Mouse (Mus musculus) R1 (cell line): Measurements from ENCODE around the gene Tmem45a.

Experiments
- DNase-seq: peaks from one replicate; pipeline ENCODE4 v3.0.0-alpha.2; 2018; ENCODE audit warnings: low read depth, low spot score

Gene Tmem45a

DNA sequence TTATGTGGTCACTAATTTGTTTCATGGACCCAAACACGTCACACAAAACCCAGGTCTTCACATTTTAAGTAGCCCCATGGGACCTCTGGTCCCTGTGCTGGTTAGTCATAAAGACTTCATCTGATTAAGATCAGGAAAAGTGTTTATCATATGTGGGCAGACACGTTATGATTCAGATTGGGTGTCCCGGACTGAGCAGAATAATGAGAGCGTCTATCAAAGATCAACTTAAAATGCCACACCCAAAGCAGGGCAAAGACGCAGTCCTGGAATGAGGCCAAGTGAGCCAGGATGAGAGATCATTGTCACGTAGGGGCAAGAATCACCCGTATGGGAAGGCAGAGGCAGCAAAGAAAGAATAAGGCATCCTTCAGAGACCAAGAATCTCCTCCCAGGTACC lies 87.1 kb downstream of the Tmem45a start:
- DNase-seq, result no peak

DNA sequence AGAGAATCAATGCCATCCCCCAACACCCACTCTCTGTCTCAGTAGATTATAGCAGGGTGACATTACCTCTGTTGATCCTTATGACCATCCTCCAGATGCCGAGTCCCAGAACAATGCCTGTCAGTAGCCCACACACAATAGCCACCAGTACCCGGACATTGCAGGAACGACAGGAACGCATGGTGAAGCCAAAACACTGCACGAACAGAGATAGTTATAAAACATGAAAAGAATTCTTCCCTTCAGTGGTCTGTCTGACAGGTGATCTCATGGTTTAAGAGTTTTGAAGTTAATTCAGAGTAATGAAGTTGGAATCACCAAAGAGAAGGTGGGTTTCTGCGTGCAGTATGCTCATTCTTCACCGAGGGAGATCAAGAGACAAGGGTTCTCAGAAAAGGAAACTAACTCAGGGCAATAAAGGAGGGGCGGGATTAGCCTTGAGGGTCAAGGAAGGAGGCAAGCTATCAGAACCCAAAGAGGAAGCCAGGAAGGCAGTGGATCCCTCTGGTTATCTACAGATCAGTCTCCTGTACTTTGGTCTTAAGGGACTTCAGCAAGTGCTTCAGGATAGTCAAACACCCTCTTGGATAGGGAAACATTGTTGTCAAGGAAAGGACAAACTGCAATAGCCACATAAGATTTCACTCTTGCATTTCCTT lies 90.4 kb downstream of the Tmem45a start, which contains the start of gene Adgrg7:
Adgrg7 (minus strand) TSS at position 375 of the 659 bp plus-strand sequence.
- DNase-seq, result no peak

DNA sequence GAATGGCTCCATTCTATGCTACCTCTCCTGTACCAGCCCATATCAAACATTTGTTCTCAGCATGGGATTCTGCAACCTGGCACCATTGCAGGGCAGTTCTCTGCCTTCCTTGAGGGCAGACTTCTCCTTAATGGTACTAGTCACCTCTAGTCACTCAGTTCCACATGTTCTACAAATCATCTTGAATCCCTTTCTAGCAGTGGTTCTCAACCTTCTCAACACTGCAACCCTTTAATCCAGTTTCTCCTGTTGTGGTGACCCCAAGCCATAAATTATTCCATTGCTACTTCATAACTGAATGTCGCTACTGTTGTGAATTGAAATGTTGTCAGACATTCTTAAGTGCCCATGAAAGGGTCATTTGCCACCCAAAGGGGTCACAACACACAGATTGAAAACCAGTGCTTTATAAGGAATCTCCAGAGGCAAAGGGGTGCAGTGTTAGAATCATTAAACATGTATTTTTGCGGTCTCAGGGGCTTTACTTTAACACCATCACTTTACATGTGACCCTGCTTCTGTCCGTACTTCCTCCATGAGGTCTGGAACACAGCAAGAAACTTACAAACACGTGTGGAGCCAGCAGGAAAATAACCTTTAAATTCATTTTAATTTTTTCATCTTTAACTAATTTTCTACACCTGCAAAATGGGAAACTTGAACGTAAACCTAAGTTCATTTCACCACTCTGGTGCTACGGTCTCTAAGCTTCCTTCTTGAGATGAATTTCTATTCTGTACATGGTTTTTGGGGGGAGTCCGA lies 91.4 kb downstream of the Tmem45a start:
- no peak for DNase-seq

DNA sequence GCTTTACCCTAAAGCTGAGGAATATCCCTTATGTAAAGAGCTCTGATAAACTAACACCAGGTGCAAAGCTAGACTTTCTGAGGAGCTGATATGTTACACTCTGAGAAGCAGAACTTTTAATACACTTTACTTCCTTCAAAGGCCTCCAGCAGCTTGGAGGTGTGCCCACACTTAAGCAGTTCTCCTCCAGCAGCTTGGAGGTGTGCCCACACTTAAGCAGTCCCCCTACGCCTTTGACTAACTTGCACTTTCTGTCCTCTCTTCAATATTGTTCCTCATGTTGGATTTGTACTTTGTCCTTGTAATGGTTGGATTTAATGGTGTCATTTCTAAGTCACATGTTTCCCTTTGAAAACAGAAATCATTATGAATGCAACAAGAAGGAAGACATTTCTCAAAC lies 92.2 kb downstream of the Tmem45a start:
- DNase-seq, result no peak

DNA sequence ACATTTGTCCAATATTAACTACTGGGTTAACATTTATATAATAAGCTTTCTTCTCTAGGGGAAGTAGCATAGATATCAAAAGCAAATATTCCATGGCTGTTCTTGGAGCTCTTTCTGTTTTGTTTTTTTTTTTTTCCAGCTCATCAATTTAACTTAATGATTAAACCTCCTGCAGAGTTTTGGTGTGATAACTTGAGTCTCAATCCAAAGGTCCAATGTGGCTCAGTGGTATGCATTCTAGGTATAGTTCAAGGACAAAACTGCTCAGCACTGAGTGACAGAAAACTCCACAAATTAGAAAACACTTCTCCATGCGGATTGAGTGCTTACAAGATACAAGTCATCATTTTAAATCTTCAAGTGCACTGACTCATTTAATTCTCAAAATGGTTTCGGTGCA lies 100.0 kb downstream of the Tmem45a start:
- no peak for DNase-seq

DNA sequence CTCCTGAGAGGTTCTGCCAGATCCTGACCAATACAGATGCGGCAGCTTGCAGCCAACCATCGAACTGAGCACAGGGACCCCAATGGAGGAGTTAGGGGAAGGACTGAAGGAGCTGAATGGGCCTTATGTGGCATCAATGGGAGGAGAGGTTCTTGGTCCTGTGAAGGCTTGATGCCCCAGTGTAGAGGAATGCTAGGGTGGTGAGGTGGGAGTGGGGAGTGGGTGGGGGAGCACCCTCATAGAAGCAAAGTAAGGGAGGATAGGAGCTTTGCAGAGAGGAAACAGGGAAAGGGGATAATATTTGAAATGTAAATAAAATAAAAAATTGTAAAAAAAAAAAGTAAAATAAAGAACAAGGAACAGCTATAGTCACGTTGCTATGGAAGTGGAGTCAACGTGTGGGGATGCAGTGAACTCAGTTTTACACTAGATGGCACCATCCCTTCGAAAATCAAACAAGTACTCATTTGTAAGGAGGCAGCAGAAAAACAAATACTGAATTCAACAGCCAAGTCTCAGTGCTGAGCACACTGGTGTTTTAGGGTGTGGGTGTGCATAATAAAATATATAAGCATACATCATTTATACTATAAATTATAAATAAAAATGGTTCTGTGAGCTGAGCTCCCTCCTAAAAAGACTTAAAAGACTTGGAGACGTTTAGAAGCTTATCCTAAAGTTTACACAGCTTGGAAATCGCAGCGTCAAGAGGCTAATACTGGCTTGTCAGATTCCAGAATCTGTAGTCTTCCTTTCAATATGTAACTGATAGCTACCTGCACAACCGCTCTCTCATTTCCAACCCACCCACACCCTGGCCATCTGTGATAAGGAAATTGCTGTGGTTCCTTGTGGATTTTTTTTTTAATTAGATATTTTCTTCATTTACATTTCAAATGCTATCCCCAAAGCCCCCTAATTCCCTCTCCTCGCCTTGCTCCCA lies 114.5 kb downstream of the Tmem45a start:
- peak; percentile 66 for DNase-seq
